Mouse (Mus musculus) myocyte (in vitro differentiated cells): Measurements from ENCODE around the gene Gm6040.

Experiments
- CEBPB ChIP-seq: IDR thresholded peaks from 2 replicates; pipeline ENCODE4 v1.6.1; 2011; ENCODE audit warnings: mild to moderate bottlenecking, moderate library complexity; ENCODE audit not compliant: poor library complexity, insufficient read depth, severe bottlenecking
- MAX ChIP-seq: IDR thresholded peaks from one replicate; pipeline ENCODE4 v1.6.1; 2011; ENCODE audit warnings: low read depth, mild to moderate bottlenecking, control low read depth
- MYOD1 ChIP-seq, 3 experiments: IDR thresholded peaks; one replicate each; pipeline ENCODE4 v1.6.1; 2011; ENCODE audit warnings: control low read depth in 2 of 3, low read depth in 2 of 3, mild to moderate bottlenecking in 2 of 3, moderate library complexity in 1 of 3; ENCODE audit not compliant: insufficient read length in 2 of 3, control insufficient read depth in 1 of 3
- POLR2A ChIP-seq: IDR thresholded peaks from one replicate; pipeline ENCODE4 v1.6.1; 2011; ENCODE audit warnings: low read depth, mild to moderate bottlenecking, control low read depth, moderate library complexity; ENCODE audit not compliant: insufficient read length
- POLR2AphosphoS2 ChIP-seq: IDR thresholded peaks from one replicate; pipeline ENCODE4 v1.6.1; 2011; ENCODE audit warnings: low read depth, control low read depth; ENCODE audit not compliant: insufficient read length
- SRF ChIP-seq: IDR thresholded peaks from one replicate; pipeline ENCODE4 v1.6.1; 2011; ENCODE audit warnings: low read depth; ENCODE audit not compliant: control insufficient read depth, insufficient read length

DNA sequence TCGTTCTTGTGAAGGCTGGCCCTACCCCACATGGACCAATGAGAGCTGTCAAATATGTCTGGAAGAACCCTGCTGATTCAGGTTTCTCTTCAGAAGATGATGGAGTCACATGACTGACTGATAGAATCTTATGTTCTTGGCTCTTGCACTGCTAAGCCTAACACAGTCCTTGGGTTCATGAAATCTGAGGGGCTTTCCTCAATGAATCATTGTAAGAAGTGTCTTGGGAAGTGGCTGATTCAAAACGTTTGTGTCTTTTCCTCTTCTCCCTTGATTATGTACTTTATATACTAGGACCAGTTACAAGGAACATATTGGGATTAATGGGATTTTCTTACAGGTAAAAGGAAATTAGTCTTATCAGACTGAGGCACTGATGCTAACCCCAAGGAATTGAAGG is 19.3 kb downstream of the Gm6040 start, which contains the start of gene Gm15056:
- no peak for TF ChIP-seq POLR2A
- TF ChIP-seq MAX, result no peak
- no peak for TF ChIP-seq POLR2AphosphoS2
- TF ChIP-seq SRF, result no peak
- no peak for TF ChIP-seq MYOD1 (IDR thresholded peaks at IDR 0.05; ENCODE audit: control insufficient read depth in 1 of 3, insufficient read length in 2 of 3, low read depth in 2 of 3)
- no peak for TF ChIP-seq CEBPB
